Mouse (Mus musculus) heart, embryonic 13.5 days (tissue): Measurements from ENCODE around the gene Stx5a. TPM values are rescaled to one million over a fixed set of nuclear protein-coding genes. Genes with fewer than 3 reads are reported as not detected.

Source experiments
- ATAC-seq: fragments of 200-750 bp; cut with Nextera tagmentation; 2 replicates; pipeline ENCODE4 v1.8.0; 2017; ENCODE audit warnings: moderate TSS enrichment; ENCODE audit not compliant: insufficient number of reproducible peaks, low FRiP score, low TSS enrichment; ENCODE audit errors: extremely low read depth
- H3K27ac ChIP-seq: fragments of 300-500 bp; sonication (generic); replicated peaks from 2 replicates; pipeline ENCODE4 v1.5.1; 2015; ENCODE audit warnings: moderate library complexity, mild to moderate bottlenecking, inconsistent platforms
- H3K27me3 ChIP-seq: fragments of 300-500 bp; sonication (generic); replicated peaks from 2 replicates; pipeline ENCODE4 v1.6.1; 2015; ENCODE audit warnings: mild to moderate bottlenecking, inconsistent platforms
- H3K36me3 ChIP-seq: fragments of 300-500 bp; sonication (generic); 2 replicates; pipeline ENCODE4 v1.6.1; 2015; ENCODE audit warnings: mild to moderate bottlenecking, inconsistent platforms
- H3K4me1 ChIP-seq: fragments of 300-500 bp; sonication (generic); 2 replicates; pipeline ENCODE4 v1.6.1; 2015; ENCODE audit warnings: inconsistent platforms
- H3K4me2 ChIP-seq: fragments of 300-500 bp; sonication (generic); 2 replicates; pipeline ENCODE4 v1.6.1; 2015; ENCODE audit warnings: inconsistent platforms, mild to moderate bottlenecking, moderate library complexity
- H3K4me3 ChIP-seq: fragments of 300-500 bp; sonication (generic); 2 replicates; pipeline ENCODE4 v1.5.1; 2015; ENCODE audit warnings: moderate library complexity, mild to moderate bottlenecking, inconsistent platforms
- H3K9ac ChIP-seq: fragments of 300-500 bp; sonication (generic); 2 replicates; pipeline ENCODE4 v1.6.1; 2015; ENCODE audit warnings: inconsistent platforms, mild to moderate bottlenecking, moderate library complexity
- H3K9me3 ChIP-seq: fragments of 300-500 bp; sonication (generic); 2 replicates; pipeline ENCODE4 v1.6.1; 2016; ENCODE audit warnings: inconsistent platforms
- WGBS: fragments of 180-500 bp; shearing (Covaris S2); methylation state at CpG from one replicate; pipeline ENCODE4 v1.1.7; 2015; ENCODE audit warnings: mixed read lengths; 5-methylcytosine and 5-hydroxymethylcytosine counted together
- polyA plus RNA-seq: library from polyadenylated mRNA; unstranded; fragments of >200 nt; fragmentation: Nextera tagmentation; extraction: Ambion mirVana; gene quantifications from 2 replicates; pipeline ENCODE4 v1.2.1, GENCODE M21; 2015

The Stx5a gene
- polyA plus RNA-seq = 81.1 and 87.5 TPM in 2 replicates

DNA sequence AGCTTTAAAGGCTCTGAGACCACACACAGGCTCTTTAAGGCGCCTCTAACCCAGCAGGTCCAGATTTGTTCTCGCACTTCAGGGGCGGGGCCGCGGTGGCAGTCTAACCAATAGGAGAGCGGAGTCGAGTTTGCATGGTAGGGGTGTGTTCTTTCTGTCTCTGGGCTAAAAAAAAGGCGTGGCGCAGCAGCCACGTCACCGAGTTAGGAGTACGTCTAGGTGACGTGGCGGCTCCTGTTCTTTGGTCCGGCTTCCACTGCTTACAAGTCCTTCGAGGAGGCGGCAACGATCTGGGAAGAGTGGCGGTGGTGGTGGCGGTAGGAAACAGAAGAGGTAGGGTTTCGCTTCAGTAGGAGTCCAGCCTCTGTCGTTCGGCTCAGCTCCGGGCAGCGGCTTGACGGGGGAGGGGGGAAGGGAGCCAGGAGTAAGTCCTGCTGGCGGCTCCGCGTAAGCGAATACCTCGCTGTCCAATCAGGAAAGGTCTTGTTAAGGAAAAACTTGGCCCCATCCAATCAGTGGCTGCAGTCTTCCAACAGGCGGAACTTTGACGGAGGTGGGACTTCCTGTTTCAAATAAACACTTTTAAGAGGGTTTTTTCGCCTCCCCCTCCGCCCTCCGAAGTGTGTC lies at the start of gene Stx5a:
Stx5a (plus strand) TSS at position 171 of the 627 bp plus-strand sequence.
- under 1% methylated on average over 36 of the region's 36 CpGs for WGBS

DNA sequence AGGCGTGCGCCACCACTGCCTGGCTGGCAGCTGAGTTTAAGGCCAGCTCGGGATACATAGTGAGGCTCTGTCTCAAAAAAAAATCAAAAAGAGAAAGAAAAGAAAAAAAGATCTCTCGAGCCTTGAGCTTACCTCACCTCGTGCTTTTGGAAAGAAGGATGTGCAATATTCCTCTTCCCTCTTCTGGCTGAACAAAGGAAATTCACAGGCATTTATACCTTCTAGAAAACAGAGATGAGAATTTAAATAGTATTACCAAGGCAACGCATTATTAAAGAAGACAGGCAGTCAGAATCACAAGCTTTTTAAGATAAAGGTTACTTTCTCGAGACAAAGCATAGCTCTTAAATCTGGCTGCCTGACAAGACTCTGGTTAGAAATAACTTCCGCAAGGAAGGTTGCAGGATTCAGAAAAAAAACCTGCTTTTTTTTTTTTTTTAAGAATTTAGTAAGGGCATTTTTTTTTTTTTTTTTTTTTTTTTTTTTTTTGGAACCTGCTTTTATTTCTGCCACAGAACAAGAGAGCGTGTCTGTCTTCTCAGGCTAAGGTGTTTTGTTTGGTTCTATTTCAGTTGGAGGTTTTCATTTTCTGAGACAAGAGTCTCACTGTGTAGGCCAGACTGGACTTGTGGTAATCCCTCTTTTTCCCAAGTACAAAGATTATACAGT lies 49.2 kb upstream of the Stx5a start:
- no peak overlapping the region for H3K27ac ChIP-seq
- H3K9me3 ChIP-seq = no peaks in the 10 kb centered on the region
- no peak overlapping the region for H3K4me3 ChIP-seq
- no peaks in the 10 kb centered on the region for H3K27me3 ChIP-seq
- H3K9ac ChIP-seq = no peak overlapping the region
- no peak for ATAC-seq
- WGBS = 56% methylated on average over 9 of the region's 9 CpGs
- H3K4me1 ChIP-seq = no peaks in the 10 kb centered on the region
- H3K4me2 ChIP-seq = no peak overlapping the region
- H3K36me3 ChIP-seq = no peaks in the 10 kb centered on the region

More for the DNA sequence above, at the start of gene Stx5a:
- Histone ChIP-seq H3K4me3 (peak within 1 kb of the TSS; percentile 98), H3K4me1 (peaks cover 30% of the 10 kb centered on the region), H3K36me3 (peaks cover 71% of the 10 kb centered on the region), H3K9me3 (no peaks in the 10 kb centered on the region), H3K4me2 (peak within 1 kb of the TSS; percentile 100), H3K9ac (peak within 1 kb of the TSS; percentile 97), H3K27ac (peak within 1 kb of the TSS; percentile 98), H3K27me3 (no peaks in the 10 kb centered on the region)
- peak; percentile 95 for ATAC-seq

DNA sequence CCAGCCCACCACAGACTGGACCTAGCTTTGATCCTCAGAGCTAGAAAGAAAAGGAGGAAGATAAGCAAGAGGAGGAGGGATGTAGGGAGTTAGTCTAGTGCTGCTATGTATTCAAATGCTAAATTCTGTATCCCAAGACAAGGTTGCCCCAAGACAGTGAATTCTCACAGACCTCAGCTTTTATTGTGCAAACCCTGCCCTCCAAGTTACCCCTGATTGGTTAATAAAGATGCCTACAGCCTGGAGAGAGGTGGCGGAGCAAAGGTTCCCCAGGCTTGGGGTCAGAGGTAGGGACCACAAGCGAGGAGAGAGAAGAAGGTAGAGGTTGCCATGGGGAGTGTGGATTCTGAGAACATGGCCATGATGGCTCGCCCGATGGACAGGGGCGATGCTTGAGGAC lies 48.5 kb upstream of the Stx5a start:
- 72% methylated on average over 5 of the region's 5 CpGs for WGBS

DNA sequence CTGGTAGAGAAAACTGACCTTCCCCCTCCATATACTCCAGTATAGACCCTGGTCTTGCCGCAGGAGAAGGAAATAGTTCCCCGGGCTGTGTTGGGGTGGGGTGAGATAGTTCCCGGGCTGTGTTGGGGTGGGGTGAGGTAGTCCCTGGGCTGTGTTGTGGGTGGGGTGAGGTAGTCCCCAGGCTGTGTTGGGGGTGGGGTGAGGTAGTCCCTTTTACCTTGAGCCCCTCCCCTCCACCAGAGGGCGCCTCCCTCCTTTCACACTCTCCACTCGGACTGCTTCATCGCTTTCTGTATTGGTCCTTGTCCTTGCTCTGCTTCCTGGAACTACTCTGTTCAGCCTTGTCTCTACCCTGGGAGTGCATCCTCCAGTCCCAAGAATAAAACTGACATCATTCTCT lies 45.9 kb upstream of the Stx5a start:
- H3K4me2 ChIP-seq = no peak overlapping the region
- H3K9me3 ChIP-seq = no peaks in the 10 kb centered on the region
- H3K27ac ChIP-seq = no peak overlapping the region
- ATAC-seq = 0 out of 2 replicates have a peak, but pooled peaks have one; percentile 31
- no peak overlapping the region for H3K4me3 ChIP-seq
- H3K27me3 ChIP-seq = no peaks in the 10 kb centered on the region
- H3K4me1 ChIP-seq = no peaks in the 10 kb centered on the region
- H3K9ac ChIP-seq = no peak overlapping the region
- WGBS = 42% methylated on average over 6 of the region's 6 CpGs
- no peaks in the 10 kb centered on the region for H3K36me3 ChIP-seq

More for the DNA sequence above, 48.5 kb upstream of the Stx5a start:
- Histone ChIP-seq H3K9me3 (no peaks in the 10 kb centered on the region), H3K27me3 (no peaks in the 10 kb centered on the region), H3K4me1 (no peaks in the 10 kb centered on the region), H3K27ac (no peak overlapping the region), H3K4me2 (no peak overlapping the region), H3K36me3 (no peaks in the 10 kb centered on the region), H3K4me3 (no peak overlapping the region), H3K9ac (no peak overlapping the region)
- ATAC-seq = no peak

DNA sequence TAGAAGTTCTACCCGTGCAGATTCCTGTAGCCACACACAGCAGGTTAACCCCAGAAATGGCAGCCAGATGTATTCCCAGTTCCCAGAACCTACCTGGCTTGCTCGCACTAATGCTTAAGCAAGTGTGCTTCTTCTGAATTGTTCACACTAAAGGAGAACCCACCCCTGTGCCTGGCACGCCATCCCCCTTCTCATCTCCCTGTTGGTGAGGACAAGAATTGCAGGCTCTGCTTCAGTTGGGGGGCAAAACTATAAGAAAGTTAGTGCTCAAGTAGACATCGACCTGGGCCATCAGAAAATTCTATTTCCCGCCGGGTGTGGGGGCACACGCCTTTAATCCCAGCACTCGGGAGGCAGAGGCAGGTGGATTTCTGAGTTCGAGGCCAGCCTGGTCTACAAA lies 41.6 kb upstream of the Stx5a start:
- H3K36me3 ChIP-seq = no peaks in the 10 kb centered on the region
- H3K4me3 ChIP-seq = no peak overlapping the region
- no peak overlapping the region for H3K27ac ChIP-seq
- no peaks in the 10 kb centered on the region for H3K9me3 ChIP-seq
- H3K9ac ChIP-seq = no peak overlapping the region
- WGBS = 68% methylated on average over 9 of the region's 9 CpGs
- no peaks in the 10 kb centered on the region for H3K4me1 ChIP-seq
- no peak for ATAC-seq
- H3K27me3 ChIP-seq = no peaks in the 10 kb centered on the region
- no peak overlapping the region for H3K4me2 ChIP-seq

DNA sequence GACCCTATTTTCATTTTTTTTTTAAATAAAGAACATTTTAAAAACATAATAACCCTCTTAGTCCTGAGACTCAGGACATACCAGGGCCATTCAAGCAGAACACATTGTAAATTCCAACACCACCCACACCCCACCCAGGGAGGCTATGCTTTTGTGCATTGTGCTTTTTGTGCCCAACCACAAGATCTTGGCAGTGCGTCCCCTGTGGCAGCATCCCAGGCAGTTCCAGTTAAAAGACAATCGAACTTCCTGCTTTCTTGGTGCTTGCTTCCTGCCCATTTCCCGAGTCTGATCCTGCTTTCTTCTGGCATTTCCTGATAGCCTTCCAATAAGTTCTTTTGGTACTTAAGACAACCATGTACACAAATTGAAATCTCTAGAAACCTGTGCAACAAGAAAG lies 38.8 kb upstream of the Stx5a start:
- WGBS = 59% methylated on average over 3 of the region's 3 CpGs
- Histone ChIP-seq H3K4me3 (no peak overlapping the region), H3K9me3 (no peaks in the 10 kb centered on the region), H3K36me3 (peaks cover 12% of the 10 kb centered on the region), H3K27ac (no peak overlapping the region; the same call in 1 of the 2 replicates), H3K9ac (no peak overlapping the region), H3K27me3 (no peaks in the 10 kb centered on the region), H3K4me2 (no peak overlapping the region), H3K4me1 (no peaks in the 10 kb centered on the region)
- ATAC-seq = no peak

DNA sequence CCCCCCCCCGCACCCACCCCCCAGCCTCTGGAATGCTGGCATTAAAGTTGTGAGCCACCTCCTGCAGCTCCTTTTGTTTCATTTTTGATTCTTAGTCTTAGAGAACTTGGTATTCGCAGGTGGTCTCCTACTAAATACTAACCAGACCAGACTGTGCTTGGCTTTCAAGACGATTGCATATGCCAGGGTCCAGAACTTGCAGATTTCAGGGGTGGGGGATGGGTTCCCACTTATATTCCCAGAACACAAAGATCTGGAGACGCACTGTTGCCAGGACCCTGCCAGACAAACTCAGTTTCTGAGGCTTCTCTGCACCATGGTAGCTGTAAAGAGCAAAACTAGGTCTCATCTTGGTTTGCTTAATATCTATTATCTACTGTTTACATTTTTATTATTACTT lies 37.6 kb upstream of the Stx5a start:
- H3K27ac ChIP-seq = no peak overlapping the region
- ATAC-seq = no peak
- H3K27me3 ChIP-seq = no peaks in the 10 kb centered on the region
- peaks cover 23% of the 10 kb centered on the region for H3K36me3 ChIP-seq
- H3K4me1 ChIP-seq = no peaks in the 10 kb centered on the region
- WGBS = 74% methylated on average over 3 of the region's 4 CpGs
- no peaks in the 10 kb centered on the region for H3K9me3 ChIP-seq
- no peak overlapping the region for H3K4me2 ChIP-seq
- H3K4me3 ChIP-seq = no peak overlapping the region
- H3K9ac ChIP-seq = no peak overlapping the region

DNA sequence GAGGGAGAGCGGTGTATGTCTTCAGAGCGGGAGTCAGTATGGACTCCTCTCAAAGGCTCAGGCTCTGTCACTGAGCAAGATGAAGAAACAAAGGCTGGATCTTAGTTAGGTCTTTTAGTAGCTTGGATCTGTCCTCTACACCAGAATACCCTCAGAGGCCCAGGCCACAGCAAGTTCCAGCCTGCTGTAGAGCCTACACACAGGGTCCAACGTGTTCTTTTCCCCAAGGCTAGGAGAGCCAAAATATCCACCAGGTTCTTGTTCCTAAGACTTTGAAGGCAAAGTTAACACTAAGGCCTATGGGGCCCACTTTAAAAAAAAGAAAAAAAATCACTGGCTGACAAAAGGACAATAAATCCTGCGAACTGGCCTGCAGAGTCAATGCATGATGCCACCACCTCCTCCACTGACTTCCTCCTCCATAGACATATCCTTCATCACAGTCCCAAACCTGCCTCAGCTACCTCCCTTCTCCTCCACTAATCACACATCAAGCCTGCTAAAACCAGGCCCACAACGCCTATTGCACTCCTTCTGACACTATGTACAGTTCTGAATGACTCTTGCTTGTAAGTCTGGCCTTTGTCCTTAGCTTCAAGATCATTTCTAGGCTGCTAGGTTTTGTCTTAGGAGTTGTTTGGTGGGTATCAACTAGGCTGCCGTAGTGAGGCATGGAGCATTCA lies 36.0 kb upstream of the Stx5a start:
- Histone ChIP-seq H3K9me3 (no peaks in the 10 kb centered on the region), H3K4me3 (no peak overlapping the region), H3K27me3 (no peaks in the 10 kb centered on the region), H3K4me2 (no peak overlapping the region), H3K27ac (no peak overlapping the region), H3K4me1 (peaks cover 3% of the 10 kb centered on the region), H3K9ac (no peak overlapping the region), H3K36me3 (peaks cover 39% of the 10 kb centered on the region)
- WGBS = 76% methylated on average over 6 of the region's 6 CpGs
- no peak for ATAC-seq

DNA sequence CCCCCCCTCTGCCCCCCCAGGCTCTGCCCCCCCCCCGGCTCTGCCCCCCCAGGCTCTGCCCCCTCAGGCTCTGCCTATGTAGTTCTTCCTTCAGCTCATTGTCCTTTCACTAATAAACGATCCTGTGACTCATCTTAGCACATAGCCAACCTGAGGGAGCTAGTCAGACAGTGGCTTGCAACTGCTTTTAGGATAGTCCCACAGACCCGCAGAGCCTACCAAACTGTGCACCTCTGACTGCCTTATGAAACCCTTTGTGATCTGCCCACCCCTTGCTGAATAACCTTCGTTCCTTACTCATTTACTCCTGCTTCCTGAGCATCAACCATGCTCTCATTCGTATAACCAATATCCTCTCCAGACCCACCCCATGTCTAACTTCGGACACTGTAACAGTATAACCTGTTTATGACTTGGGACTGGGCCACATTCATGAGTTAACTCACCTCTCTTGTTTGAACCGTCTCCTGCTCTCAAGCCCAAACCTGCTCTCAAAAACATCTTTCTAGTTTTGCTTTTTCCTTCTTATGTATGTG lies 35.0 kb upstream of the Stx5a start:
- 80% methylated on average over 7 of the region's 7 CpGs for WGBS
- Histone ChIP-seq H3K9ac (no peak overlapping the region), H3K4me1 (peaks cover 13% of the 10 kb centered on the region), H3K36me3 (peaks cover 50% of the 10 kb centered on the region), H3K27me3 (no peaks in the 10 kb centered on the region), H3K4me3 (no peak overlapping the region), H3K27ac (no peak overlapping the region), H3K9me3 (no peaks in the 10 kb centered on the region), H3K4me2 (no peak overlapping the region)
- ATAC-seq = no peak

DNA sequence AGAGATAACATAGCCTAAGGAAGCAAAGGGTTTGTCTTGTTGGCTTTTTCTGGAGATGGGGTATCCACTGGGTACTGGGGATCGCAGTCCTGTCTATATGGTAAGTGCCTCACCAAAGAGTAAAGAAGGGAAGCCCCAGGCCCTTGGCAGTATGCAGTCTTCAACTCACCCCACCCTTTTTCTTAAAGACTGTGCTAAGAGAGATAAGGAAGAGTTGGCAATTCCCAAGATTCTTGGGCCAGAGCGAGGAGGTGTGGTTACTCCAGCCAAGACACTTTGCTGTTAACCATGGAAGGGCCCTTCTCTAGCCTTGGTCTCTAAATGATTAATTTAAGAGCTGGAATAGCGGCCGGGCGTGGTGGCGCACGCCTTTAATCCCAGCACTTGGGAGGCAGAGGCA lies 34.3 kb upstream of the Stx5a start:
- H3K9ac ChIP-seq = no peak overlapping the region
- H3K9me3 ChIP-seq = no peaks in the 10 kb centered on the region
- H3K4me1 ChIP-seq = peaks cover 20% of the 10 kb centered on the region
- H3K27me3 ChIP-seq = no peaks in the 10 kb centered on the region
- ATAC-seq = no peak
- H3K4me2 ChIP-seq = no peak overlapping the region
- no peak overlapping the region for H3K4me3 ChIP-seq
- WGBS = 90% methylated on average over 7 of the region's 7 CpGs
- no peak overlapping the region for H3K27ac ChIP-seq
- H3K36me3 ChIP-seq = peaks cover 57% of the 10 kb centered on the region

DNA sequence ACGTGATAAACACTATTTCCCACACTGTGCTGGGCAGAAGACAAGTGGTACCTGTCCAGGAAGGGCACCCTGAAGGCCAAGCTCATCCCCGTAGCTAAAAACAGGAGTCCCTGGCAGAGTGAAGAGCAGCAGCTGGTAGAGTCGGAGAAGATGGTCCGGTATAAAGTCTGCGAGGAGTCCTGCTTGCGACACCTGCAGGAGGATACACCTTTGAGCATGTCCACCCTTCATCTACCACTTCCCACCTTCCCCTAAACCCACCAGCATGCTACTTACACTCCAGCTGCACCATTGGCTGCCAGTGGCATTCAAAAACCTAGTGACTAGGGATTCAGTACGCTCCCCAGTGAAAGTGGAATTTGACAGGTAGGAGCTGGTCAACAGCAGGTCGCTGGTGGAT lies 32.3 kb upstream of the Stx5a start:
- Histone ChIP-seq H3K4me3 (no peak overlapping the region), H3K9me3 (no peaks in the 10 kb centered on the region), H3K9ac (no peak overlapping the region), H3K27ac (no peak overlapping the region), H3K4me1 (peaks cover 29% of the 10 kb centered on the region), H3K4me2 (no peak overlapping the region), H3K27me3 (no peaks in the 10 kb centered on the region), H3K36me3 (peaks cover 61% of the 10 kb centered on the region)
- no peak for ATAC-seq
- WGBS = 89% methylated on average over 8 of the region's 8 CpGs
